Mouse (Mus musculus) c-Kit-positive CD71-positive TER-119-negative erythroid progenitor cells, embryonic 14.5 days (primary cell): ENCODE results near the gene Snapc2.
A peak's percentile ranks its signal among the peaks of the same experiment; 100 is the strongest.
"Not testable (repeated sequence)": the region's sequence is repeated elsewhere in the genome, so short reads cannot be mapped to it uniquely, and the experiment has no call there.

Experiments
- DNase-seq: peaks from one replicate; pipeline ENCODE4 v3.0.0-alpha.2; 2013; ENCODE audit warnings: low read depth

Snapc2 gene

GRCm38 (mm10) chr8:4237814-4238433, 15.0 kb upstream of the Snapc2 start:
- DNase-seq = peak; percentile 41

GRCm38 (mm10) chr8:4238434-4239192, 14.3 kb upstream of the Snapc2 start, which contains the start of the genes Map2k7 and Gm49320:
Gene Map2k7 (plus strand): TSS chr8:4238740.
Gene Gm49320 (plus strand): TSS chr8:4238865.
- DNase-seq = peak; percentile 98

GRCm38 (mm10) chr8:4239193-4239890, 13.5 kb upstream of the Snapc2 start:
- DNase-seq = no peak

- DNase-seq = no peak
Measured at GRCm38 (mm10) chr8:4245061-4245460, 7.8 kb upstream of the Snapc2 start.

GRCm38 (mm10) chr8:4245737-4246136, 7.1 kb upstream of the Snapc2 start:
- DNase-seq = no peak

- no peak for DNase-seq
Measured at GRCm38 (mm10) chr8:4247241-4247640, 5.6 kb upstream of the Snapc2 start.

GRCm38 (mm10) chr8:4247951-4248540, 4.8 kb upstream of the Snapc2 start, which contains the start of gene Tgfbr3l:
Gene Tgfbr3l (plus strand): TSS chr8:4248214.
- no peak for DNase-seq

GRCm38 (mm10) chr8:4249213-4249612, 3.7 kb upstream of the Snapc2 start:
- DNase-seq = no peak

- peak; percentile 71 for DNase-seq
Measured at GRCm38 (mm10) chr8:4250306-4250970, 2.4 kb upstream of the Snapc2 start.

- DNase-seq = no peak
Measured at GRCm38 (mm10) chr8:4252116-4252760, 642 bp upstream of the Snapc2 start.

GRCm38 (mm10) chr8:4254001-4254400, 1.1 kb downstream of the Snapc2 start:
- DNase-seq = no peak

- DNase-seq = not testable (repeated sequence)
Measured at GRCm38 (mm10) chr8:4255471-4255870, 2.6 kb downstream of the Snapc2 start.

GRCm38 (mm10) chr8:4256911-4257310, 4.0 kb downstream of the Snapc2 start:
- DNase-seq = no peak

GRCm38 (mm10) chr8:4257350-4257749, 4.5 kb downstream of the Snapc2 start:
- no peak for DNase-seq

GRCm38 (mm10) chr8:4258233-4258632, 5.4 kb downstream of the Snapc2 start:
- DNase-seq = peak; percentile 62

- no peak for DNase-seq
Measured at GRCm38 (mm10) chr8:4258678-4259077, 5.8 kb downstream of the Snapc2 start.

- peak; percentile 88 for DNase-seq
Measured at GRCm38 (mm10) chr8:4259125-4259804, 6.4 kb downstream of the Snapc2 start, which contains the start of gene Ctxn1. Gene Ctxn1 (minus strand): TSS chr8:4259274.

GRCm38 (mm10) chr8:4259805-4260170, 6.9 kb downstream of the Snapc2 start:
- DNase-seq = no peak

- no peak for DNase-seq
Measured at GRCm38 (mm10) chr8:4263105-4263791, 10.4 kb downstream of the Snapc2 start.
